8 mouse cellular contexts compared by ENCODE assay signal in the genomic region with DNA sequence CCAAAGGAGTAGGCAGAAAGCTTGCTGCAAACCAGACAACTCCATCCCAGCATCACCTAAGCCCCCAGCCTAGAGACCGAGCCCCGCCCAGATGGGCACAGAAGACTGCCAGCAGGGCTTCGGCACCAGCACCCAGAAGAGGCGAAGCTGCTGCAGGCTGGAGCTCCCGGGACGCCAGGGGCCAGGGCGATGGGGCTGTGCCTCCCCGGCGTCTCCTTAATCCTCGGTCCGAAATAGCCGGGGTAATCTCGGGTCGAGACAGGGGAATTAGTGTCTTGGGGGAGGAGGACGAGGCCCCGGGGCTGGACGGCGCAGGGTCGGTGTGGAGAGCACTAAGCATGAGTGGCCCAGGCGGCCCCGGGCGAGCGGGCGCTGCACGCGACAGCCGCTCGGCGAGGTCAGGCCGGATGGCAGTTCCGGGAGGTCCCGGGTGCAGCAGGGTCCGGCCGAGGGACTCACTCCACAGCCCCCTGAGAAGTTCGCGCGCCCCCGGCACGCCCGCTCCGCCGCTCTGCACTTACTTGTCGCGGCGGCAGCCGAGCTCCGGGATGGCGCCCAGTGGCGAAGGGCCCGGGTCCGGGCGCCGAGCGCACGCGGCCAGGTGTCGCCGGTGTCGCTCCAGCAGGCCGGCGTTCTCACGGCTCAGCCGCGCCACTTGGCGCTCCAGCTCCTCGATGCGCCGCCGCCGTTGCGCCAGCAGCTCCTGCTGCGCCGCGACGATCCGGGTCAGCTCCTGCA. TPM values are rescaled to one million over a fixed set of nuclear protein-coding genes. Genes with fewer than 3 reads are reported as not detected.
DNase-seq lines count a peak whose midpoint lies in the region; ATAC-seq and TF ChIP-seq lines count a peak whose summit lies in the region.

No protein-coding gene starts in this region.

- peak overlapping the region; percentile 71 for H3K9ac ChIP-seq in forebrain, embryonic 12.5 days
- peak overlapping the region; percentile 75 for H3K9ac ChIP-seq in intestine, embryonic 16.5 days (ENCODE audit: low read depth, low read length)
- H3K9ac ChIP-seq in lung, embryonic 14.5 days = peak overlapping the region; percentile 65

- peaks cover 10% of the 10 kb centered on the region for H3K4me1 ChIP-seq in forebrain, embryonic 12.5 days
- H3K4me1 ChIP-seq in intestine, embryonic 16.5 days (ENCODE audit: control insufficient read depth, insufficient read depth, low read length) = 0 out of 2 replicates have a peak, but pooled peaks cover 10% of the 10 kb centered on the region
- peaks cover 19% of the 10 kb centered on the region for H3K4me1 ChIP-seq in lung, embryonic 14.5 days (ENCODE audit: insufficient read depth)

- peak overlapping the region; percentile 77 for H3K4me3 ChIP-seq in forebrain, embryonic 12.5 days (replicated peaks)
- H3K4me3 ChIP-seq in intestine, embryonic 16.5 days (ENCODE audit: low read length) = peak overlapping the region; percentile 72
- H3K4me3 ChIP-seq in lung, embryonic 14.5 days (ENCODE audit: low read depth, low read length) = peak overlapping the region; percentile 63

- TF ChIP-seq CTCF in lung, embryonic 14.5 days (IDR thresholded peaks at IDR 0.05; ENCODE audit: low read depth) = no peak

- under 1% methylated on average over 52 of the region's 76 CpGs for WGBS in forebrain, embryonic 12.5 days
- WGBS in intestine, embryonic 16.5 days = 0% methylated on average over 71 of the region's 76 CpGs
- WGBS in lung, embryonic 14.5 days = under 1% methylated on average over 76 of the region's 76 CpGs

- no peaks in the 10 kb centered on the region for H3K36me3 ChIP-seq in forebrain, embryonic 12.5 days (replicated peaks)
- H3K36me3 ChIP-seq in intestine, embryonic 16.5 days (ENCODE audit: control insufficient read depth, insufficient read depth, low read length) = no peaks in the 10 kb centered on the region
- H3K36me3 ChIP-seq in lung, embryonic 14.5 days (ENCODE audit: insufficient read depth) = no peaks in the 10 kb centered on the region

- ATAC-seq in forebrain, embryonic 12.5 days (ENCODE audit: low FRiP score) = peak; percentile 5; the same call in 1 of the 2 replicates
- peak; percentile 5 for ATAC-seq in intestine, embryonic 16.5 days
- ATAC-seq in lung, embryonic 14.5 days (ENCODE audit: insufficient read depth) = peak; percentile 0; the same call in 1 of the 2 replicates
- no peak for ATAC-seq in megakaryocyte-erythroid progenitor cell, adult 5-6 weeks (replicated peaks; ENCODE audit: low FRiP score, low TSS enrichment, poor library complexity, severe bottlenecking)

- peak overlapping the region; percentile 99 for H3K4me2 ChIP-seq in forebrain, embryonic 12.5 days
- peak overlapping the region; percentile 98 for H3K4me2 ChIP-seq in intestine, embryonic 16.5 days (ENCODE audit: low read depth, low read length)
- peak overlapping the region; percentile 100 for H3K4me2 ChIP-seq in lung, embryonic 14.5 days

- H3K27ac ChIP-seq in forebrain, embryonic 12.5 days = peak overlapping the region; percentile 76; the same call in 1 of the 2 replicates
- H3K27ac ChIP-seq in intestine, embryonic 16.5 days (ENCODE audit: low read length) = peak overlapping the region; percentile 36; the same call in 1 of the 2 replicates
- peak overlapping the region; percentile 63 for H3K27ac ChIP-seq in lung, embryonic 14.5 days (ENCODE audit: low read depth)

- H3K9me3 ChIP-seq in forebrain, embryonic 12.5 days = peaks cover 8% of the 10 kb centered on the region; the same call in 1 of the 2 replicates
- no peaks in the 10 kb centered on the region; the same call in 1 of the 2 replicates for H3K9me3 ChIP-seq in intestine, embryonic 16.5 days (ENCODE audit: control insufficient read depth, low read length)
- peaks cover 3% of the 10 kb centered on the region; the same call in 1 of the 2 replicates for H3K9me3 ChIP-seq in lung, embryonic 14.5 days (ENCODE audit: low read depth, low read length)

- H3K27me3 ChIP-seq in forebrain, embryonic 12.5 days = peaks cover 23% of the 10 kb centered on the region
- H3K27me3 ChIP-seq in intestine, embryonic 16.5 days (replicated peaks; ENCODE audit: control insufficient read depth, insufficient read depth, low read length) = no peaks in the 10 kb centered on the region; the same call in 1 of the 2 replicates
- 0 out of 2 replicates have a peak, but pooled peaks cover 5% of the 10 kb centered on the region for H3K27me3 ChIP-seq in lung, embryonic 14.5 days (ENCODE audit: insufficient read depth, low read length)

- DNase-seq in left cerebral cortex, adult 18-20 months (ENCODE audit: low spot score in 2 of 2) = peak; percentile 21 to 51
- no peak for DNase-seq in left cerebral cortex, adult 9 months (ENCODE audit: low spot score in 2 of 2)
- DNase-seq in adrenal gland, postnatal 10 days = peak; percentile 47
- peak; percentile 63 for DNase-seq in lung, embryonic 14.5 days
- peak; percentile 46 for DNase-seq in retina, embryonic 14.5 days (ENCODE audit: low spot score)

RNA-seq across cellular contexts. Expression of a gene that starts 0.8 kb away (rescaled TPM):
- total RNA-seq in left cerebral cortex, adult 18-20 months (2021) = 100 to 1,000 TPM; 343 TPM
- 10 to 100 TPM; 82.0 to 90.7 TPM for total RNA-seq in adrenal gland, postnatal 10 days (2021)
- 11.7 and 15.0 TPM in 2 replicates for polyA plus RNA-seq in forebrain, embryonic 12.5 days (2016; fragmentation: Nextera tagmentation; extraction: Ambion mirVana)
- polyA plus RNA-seq in intestine, embryonic 16.5 days (2015; fragmentation: Nextera tagmentation; extraction: Ambion mirVana) = 6.4 and 7.3 TPM in 2 replicates
- polyA plus RNA-seq in lung, embryonic 14.5 days (2014; fragmentation: Nextera tagmentation; extraction: Ambion mirVana) = 15.8 and 16.9 TPM in 2 replicates
- 32.1 and 74.3 TPM in 2 replicates for total RNA-seq in megakaryocyte-erythroid progenitor cell, adult 5-6 weeks (2014; fragmentation: Nextera tagmentation)
- 14.7 and 15.0 TPM in 2 replicates for total RNA-seq in megakaryocyte-erythroid progenitor cell, adult 5-6 weeks (2017)

Comparison
In these comparisons a context has a peak if more than half of its experiments do, and no peak if none do; other contexts are left out.
1. DNase-seq: peak in left cerebral cortex, adult 18-20 months (2 of 2), adrenal gland, postnatal 10 days (single experiment), lung, embryonic 14.5 days (single experiment) and retina, embryonic 14.5 days (single experiment); none in left cerebral cortex, adult 9 months (0 of 2).
2. Peak in every context shown above with its lines, with median percentiles within 50 percentile points of each other: H3K27ac ChIP-seq, H3K4me2 ChIP-seq, H3K4me3 ChIP-seq and H3K9ac ChIP-seq.